ENCODE assay signal across 14 mouse cellular contexts in genomic region chr10:81195300-81195699, GRCm38 (mm10). TPM values are rescaled to one million over a fixed set of nuclear protein-coding genes. Genes with fewer than 3 reads are reported as not detected.
DNase-seq lines count a peak whose midpoint lies in the region; ATAC-seq and TF ChIP-seq lines count a peak whose summit lies in the region.
"Had no signal": no experiment of that assay in that cellular context is flagged by ENCODE, and none has a peak within 500 bp of the region (broad histone marks: within the 10 kb centered on the region; RNA-seq: fewer than 3 reads in every experiment).

No protein-coding gene starts in this region.

- no peak for TF ChIP-seq CTCF in liver, postnatal 0 days (IDR thresholded peaks at IDR 0.05; ENCODE audit: low read depth)

- no peak overlapping the region for H3K4me3 ChIP-seq in lung, embryonic 16.5 days (ENCODE audit: low read length)
- H3K4me3 ChIP-seq in intestine, embryonic 14.5 days (ENCODE audit: low read depth, low read length) = peak overlapping the region; percentile 8; the same call in 1 of the 2 replicates
- no peak overlapping the region for H3K4me3 ChIP-seq in liver, postnatal 0 days (ENCODE audit: low read depth, low read length)
- H3K4me3 ChIP-seq in neural tube, embryonic 15.5 days (replicated peaks) = no peak overlapping the region
- H3K4me3 ChIP-seq: erythroblast, embryonic 14.5 days; hindbrain, embryonic 15.5 days had no signal

- 57% methylated on average over 4 of the region's 4 CpGs for WGBS in lung, embryonic 16.5 days
- WGBS in intestine, embryonic 14.5 days = 71% methylated on average over 4 of the region's 4 CpGs
- WGBS in liver, postnatal 0 days (ENCODE audit: insufficient replicate concordance) = 66% methylated on average over 4 of the region's 4 CpGs
- 63% methylated on average over 4 of the region's 4 CpGs for WGBS in neural tube, embryonic 15.5 days

- H3K4me1 ChIP-seq in lung, embryonic 16.5 days (replicated peaks; ENCODE audit: control insufficient read depth, insufficient read depth, low read length) = peaks cover 23% of the 10 kb centered on the region
- peaks cover 13% of the 10 kb centered on the region for H3K4me1 ChIP-seq in intestine, embryonic 14.5 days (replicated peaks; ENCODE audit: control insufficient read depth, insufficient read depth, low read length)
- peaks cover 34% of the 10 kb centered on the region for H3K4me1 ChIP-seq in liver, postnatal 0 days (ENCODE audit: insufficient read depth)
- H3K4me1 ChIP-seq in neural tube, embryonic 15.5 days = peaks cover 36% of the 10 kb centered on the region

- ATAC-seq in lung, embryonic 16.5 days (ENCODE audit: low read depth) = no peak
- ATAC-seq in intestine, embryonic 14.5 days (replicated peaks; ENCODE audit: low FRiP score, low TSS enrichment, low read depth) = no peak
- no peak for ATAC-seq in liver, postnatal 0 days
- ATAC-seq in neural tube, embryonic 15.5 days (ENCODE audit: low FRiP score) = no peak

- H3K4me2 ChIP-seq in lung, embryonic 16.5 days (ENCODE audit: low read depth, low read length) = no peak overlapping the region
- peak overlapping the region; percentile 23 for H3K4me2 ChIP-seq in intestine, embryonic 14.5 days (ENCODE audit: low read length)
- no peak overlapping the region for H3K4me2 ChIP-seq in liver, postnatal 0 days (ENCODE audit: low read depth, low read length)
- H3K4me2 ChIP-seq in neural tube, embryonic 15.5 days = no peak overlapping the region
- H3K4me2 ChIP-seq: hindbrain, embryonic 15.5 days had no signal

- DNase-seq in cerebellum, adult 9-11 months = peak; percentile 50
- DNase-seq in cerebellum, adult 11-12 months = no peak
- no peak for DNase-seq in lung, postnatal 25 days (ENCODE audit: low spot score)
- DNase-seq in intestine, embryonic 14.5 days (ENCODE audit: low spot score) = no peak
- DNase-seq in spleen, adult 18-20 months = no peak
- no peak for DNase-seq in liver, postnatal 0 days
- DNase-seq: kidney, postnatal 14 days; thymus, adult 2 months had no signal

- H3K9ac ChIP-seq in lung, embryonic 16.5 days (ENCODE audit: low read length) = peak overlapping the region; percentile 56
- peak overlapping the region; percentile 29; the same call in 1 of the 2 replicates for H3K9ac ChIP-seq in intestine, embryonic 14.5 days (ENCODE audit: low read length)
- H3K9ac ChIP-seq in liver, postnatal 0 days (replicated peaks) = no peak overlapping the region
- H3K9ac ChIP-seq in neural tube, embryonic 15.5 days (replicated peaks) = no peak overlapping the region

- H3K9me3 ChIP-seq in lung, embryonic 16.5 days (ENCODE audit: control insufficient read depth, low read length) = no peaks in the 10 kb centered on the region
- no peaks in the 10 kb centered on the region for H3K9me3 ChIP-seq in intestine, embryonic 14.5 days (ENCODE audit: control insufficient read depth, low read length)
- no peaks in the 10 kb centered on the region for H3K9me3 ChIP-seq in liver, postnatal 0 days (ENCODE audit: low read length)
- H3K9me3 ChIP-seq in neural tube, embryonic 15.5 days (replicated peaks) = no peaks in the 10 kb centered on the region
- H3K9me3 ChIP-seq: hindbrain, embryonic 15.5 days had no signal

- H3K36me3 ChIP-seq in lung, embryonic 16.5 days (ENCODE audit: control insufficient read depth, insufficient read depth, low read length) = peaks cover 6% of the 10 kb centered on the region
- H3K36me3 ChIP-seq in intestine, embryonic 14.5 days (ENCODE audit: control insufficient read depth, insufficient read depth, low read length) = peaks cover 8% of the 10 kb centered on the region
- peaks cover 2% of the 10 kb centered on the region; the same call in 1 of the 2 replicates for H3K36me3 ChIP-seq in liver, postnatal 0 days (replicated peaks; ENCODE audit: insufficient read depth, low read length)
- H3K36me3 ChIP-seq in neural tube, embryonic 15.5 days = peaks cover 10% of the 10 kb centered on the region

- TF ChIP-seq EP300 in liver, postnatal 0 days (IDR thresholded peaks at IDR 0.05; ENCODE audit: low read depth) = no peak

- peaks cover 40% of the 10 kb centered on the region for H3K27me3 ChIP-seq in lung, embryonic 16.5 days (ENCODE audit: control insufficient read depth, insufficient read depth, low read depth, low read length)
- H3K27me3 ChIP-seq in intestine, embryonic 14.5 days (replicated peaks; ENCODE audit: control insufficient read depth, insufficient read depth, low read length) = peaks cover 28% of the 10 kb centered on the region
- peaks cover 25% of the 10 kb centered on the region for H3K27me3 ChIP-seq in liver, postnatal 0 days (ENCODE audit: insufficient read depth, low read length)
- peaks cover 30% of the 10 kb centered on the region for H3K27me3 ChIP-seq in neural tube, embryonic 15.5 days (replicated peaks)

- peak overlapping the region; percentile 54; the same call in 1 of the 2 replicates for H3K27ac ChIP-seq in lung, embryonic 16.5 days (ENCODE audit: low read length)
- peak overlapping the region; percentile 25; the same call in 1 of the 2 replicates for H3K27ac ChIP-seq in intestine, embryonic 14.5 days (ENCODE audit: low read depth)
- H3K27ac ChIP-seq in liver, postnatal 0 days (ENCODE audit: low read depth) = no peak overlapping the region
- H3K27ac ChIP-seq in neural tube, embryonic 15.5 days (replicated peaks) = no peak overlapping the region
- H3K27ac ChIP-seq: hindbrain, embryonic 15.5 days; macrophage had no signal

RNA-seq across cellular contexts. Expression of gene Nmrk2, which starts 6.6 kb away (rescaled TPM):
- polyA plus RNA-seq in lung, embryonic 16.5 days (2015; fragmentation: Nextera tagmentation; extraction: Ambion mirVana) = 0.11 and 0.31 TPM in 2 replicates
- polyA plus RNA-seq in intestine, embryonic 14.5 days (2014; fragmentation: Nextera tagmentation; extraction: Ambion mirVana) = 0.22 TPM in 2 replicates
- polyA plus RNA-seq in liver, postnatal 0 days (2015; fragmentation: Nextera tagmentation; extraction: Ambion mirVana) = not detected in 2 replicates
- polyA plus RNA-seq in neural tube, embryonic 15.5 days (2015; fragmentation: Nextera tagmentation; extraction: Ambion mirVana) = 0.17 and 0.26 TPM in 2 replicates
- polyA plus RNA-seq: erythroblast, embryonic 14.5 days; hindbrain, embryonic 15.5 days; liver, adult 2 months; macrophage had no signal

RNA-seq across cellular contexts. Expression of gene 4930442H23Rik, which starts 11.7 kb away (rescaled TPM):
- polyA plus RNA-seq in lung, embryonic 16.5 days (2015; fragmentation: Nextera tagmentation; extraction: Ambion mirVana) = not detected in 2 replicates
- not detected in 2 replicates for polyA plus RNA-seq in intestine, embryonic 14.5 days (2014; fragmentation: Nextera tagmentation; extraction: Ambion mirVana)
- not detected in 2 replicates for polyA plus RNA-seq in liver, postnatal 0 days (2015; fragmentation: Nextera tagmentation; extraction: Ambion mirVana)
- not detected in 2 replicates for polyA plus RNA-seq in neural tube, embryonic 15.5 days (2015; fragmentation: Nextera tagmentation; extraction: Ambion mirVana)
- polyA plus RNA-seq: erythroblast, embryonic 14.5 days; liver, adult 2 months; macrophage; thymus, adult 2 months had no signal

RNA-seq across cellular contexts. Expression of gene Dapk3, which starts 12.5 kb away (rescaled TPM):
- polyA plus RNA-seq in lung, embryonic 16.5 days (2015; fragmentation: Nextera tagmentation; extraction: Ambion mirVana) = 37.5 and 40.5 TPM in 2 replicates
- polyA plus RNA-seq in intestine, embryonic 14.5 days (2014; fragmentation: Nextera tagmentation; extraction: Ambion mirVana) = 57.8 and 58.8 TPM in 2 replicates
- 15.3 and 17.2 TPM in 2 replicates for polyA plus RNA-seq in liver, postnatal 0 days (2015; fragmentation: Nextera tagmentation; extraction: Ambion mirVana)
- 65.7 and 70.4 TPM in 2 replicates for polyA plus RNA-seq in neural tube, embryonic 15.5 days (2015; fragmentation: Nextera tagmentation; extraction: Ambion mirVana)

RNA-seq across cellular contexts. Expression of gene Eef2, which starts 18.9 kb away (rescaled TPM):
- 589 and 620 TPM in 2 replicates for polyA plus RNA-seq in lung, embryonic 16.5 days (2015; fragmentation: Nextera tagmentation; extraction: Ambion mirVana)
- polyA plus RNA-seq in intestine, embryonic 14.5 days (2014; fragmentation: Nextera tagmentation; extraction: Ambion mirVana) = 484 and 490 TPM in 2 replicates
- 310 and 313 TPM in 2 replicates for polyA plus RNA-seq in liver, postnatal 0 days (2015; fragmentation: Nextera tagmentation; extraction: Ambion mirVana)
- 493 and 549 TPM in 2 replicates for polyA plus RNA-seq in neural tube, embryonic 15.5 days (2015; fragmentation: Nextera tagmentation; extraction: Ambion mirVana)

RNA-seq across cellular contexts. Expression of gene Pias4, which starts 27.6 kb away (rescaled TPM):
- 35.5 and 41.8 TPM in 2 replicates for polyA plus RNA-seq in lung, embryonic 16.5 days (2015; fragmentation: Nextera tagmentation; extraction: Ambion mirVana)
- 40.8 and 43.3 TPM in 2 replicates for polyA plus RNA-seq in intestine, embryonic 14.5 days (2014; fragmentation: Nextera tagmentation; extraction: Ambion mirVana)
- polyA plus RNA-seq in liver, postnatal 0 days (2015; fragmentation: Nextera tagmentation; extraction: Ambion mirVana) = 14.6 and 16.1 TPM in 2 replicates
- 52.8 and 57.3 TPM in 2 replicates for polyA plus RNA-seq in neural tube, embryonic 15.5 days (2015; fragmentation: Nextera tagmentation; extraction: Ambion mirVana)

Comparison
In these comparisons a context has a peak if more than half of its experiments do, and no peak if none do; other contexts are left out.
1. H3K27ac ChIP-seq: peak in lung, embryonic 16.5 days (single experiment) and intestine, embryonic 14.5 days (single experiment); none in liver, postnatal 0 days (single experiment) and neural tube, embryonic 15.5 days (single experiment).
2. H3K9ac ChIP-seq: peak in lung, embryonic 16.5 days (single experiment) and intestine, embryonic 14.5 days (single experiment); none in liver, postnatal 0 days (single experiment) and neural tube, embryonic 15.5 days (single experiment).